Mouse (Mus musculus): ENCODE measurements around the gene Hspa12b. TPM values are rescaled to one million over a fixed set of nuclear protein-coding genes. Genes with fewer than 3 reads are reported as not detected.

The Hspa12b gene
- polyA plus RNA-seq, 1 experiment from 2014 or later: 10.0 TPM

DNA sequence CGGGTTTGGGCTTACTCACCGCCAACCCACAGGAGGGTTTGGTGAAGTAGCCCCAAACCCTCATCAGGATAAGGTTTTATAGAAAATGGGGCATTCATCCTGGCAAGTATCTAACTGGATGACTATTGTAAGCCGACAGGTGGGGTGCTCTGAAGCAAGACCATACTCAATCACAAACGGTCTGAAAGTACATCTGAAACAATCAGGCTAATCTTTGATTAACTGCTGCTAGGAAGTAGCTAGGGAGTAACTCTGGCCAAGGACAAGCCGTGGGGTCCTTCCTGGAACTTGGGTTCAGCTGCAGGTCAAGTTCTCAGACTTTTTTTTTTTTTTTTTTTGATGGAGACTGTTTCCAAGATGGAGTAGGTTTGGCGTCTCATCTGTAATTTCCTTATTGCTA is 40.9 kb downstream of the Hspa12b start:
- Histone ChIP-seq H3K36me3 (ENCODE audit: control insufficient read depth, insufficient read depth, low read length) (no peaks in the 10 kb centered on the region), H3K9ac (ENCODE audit: low read depth, low read length) (no peak overlapping the region), H3K4me2 (replicated peaks; ENCODE audit: low read depth, low read length) (no peak overlapping the region), H3K9me3 (ENCODE audit: control insufficient read depth, low read length) (no peaks in the 10 kb centered on the region), H3K27me3 (ENCODE audit: control insufficient read depth, insufficient read depth, low read length) (peaks cover 27% of the 10 kb centered on the region), H3K4me1 (ENCODE audit: control insufficient read depth, insufficient read depth, low read length) (peaks cover 4% of the 10 kb centered on the region; the same call in 1 of the 2 replicates), H3K4me3 (ENCODE audit: low read length) (no peak overlapping the region), H3K27ac (ENCODE audit: low read depth, low read length) (no peak overlapping the region)
- no peak for ATAC-seq (ENCODE audit: low FRiP score, low TSS enrichment)
- 70% methylated on average over 6 of the region's 6 CpGs for WGBS

DNA sequence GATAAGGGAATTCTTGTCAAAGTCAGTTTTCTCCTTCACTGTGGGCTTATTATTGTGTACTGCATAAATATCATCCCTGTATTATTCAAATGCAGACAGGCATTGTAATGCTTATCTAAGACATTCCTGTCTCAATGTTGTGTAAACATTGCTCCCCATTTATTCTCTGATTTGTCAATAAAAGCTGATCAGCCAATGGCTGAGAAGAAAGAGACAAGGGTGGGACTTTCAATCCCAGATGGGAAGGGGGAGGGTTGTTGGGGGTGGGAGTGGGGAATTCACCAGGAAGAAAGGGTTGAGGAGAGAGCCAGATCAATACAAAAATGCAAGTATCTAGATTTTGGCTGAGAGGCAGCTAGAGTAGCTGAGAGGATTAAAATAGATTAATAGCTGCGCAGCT is 41.8 kb downstream of the Hspa12b start:
- H3K27me3 ChIP-seq (ENCODE audit: control insufficient read depth, insufficient read depth, low read length): peaks cover 35% of the 10 kb centered on the region
- H3K9me3 ChIP-seq (ENCODE audit: control insufficient read depth, low read length): no peaks in the 10 kb centered on the region
- no peak overlapping the region for H3K4me3 ChIP-seq (ENCODE audit: low read length)
- H3K4me2 ChIP-seq (replicated peaks; ENCODE audit: low read depth, low read length): no peak overlapping the region
- no peak for ATAC-seq (ENCODE audit: low FRiP score, low TSS enrichment)
- 79% methylated on average over 1 of the region's 1 CpGs for whole genome bisulfite sequencing
- no peak overlapping the region for H3K27ac ChIP-seq (ENCODE audit: low read depth, low read length)
- peaks cover 4% of the 10 kb centered on the region; the same call in 1 of the 2 replicates for H3K4me1 ChIP-seq (ENCODE audit: control insufficient read depth, insufficient read depth, low read length)
- no peaks in the 10 kb centered on the region for H3K36me3 ChIP-seq (ENCODE audit: control insufficient read depth, insufficient read depth, low read length)
- no peak overlapping the region for H3K9ac ChIP-seq (ENCODE audit: low read depth, low read length)

DNA sequence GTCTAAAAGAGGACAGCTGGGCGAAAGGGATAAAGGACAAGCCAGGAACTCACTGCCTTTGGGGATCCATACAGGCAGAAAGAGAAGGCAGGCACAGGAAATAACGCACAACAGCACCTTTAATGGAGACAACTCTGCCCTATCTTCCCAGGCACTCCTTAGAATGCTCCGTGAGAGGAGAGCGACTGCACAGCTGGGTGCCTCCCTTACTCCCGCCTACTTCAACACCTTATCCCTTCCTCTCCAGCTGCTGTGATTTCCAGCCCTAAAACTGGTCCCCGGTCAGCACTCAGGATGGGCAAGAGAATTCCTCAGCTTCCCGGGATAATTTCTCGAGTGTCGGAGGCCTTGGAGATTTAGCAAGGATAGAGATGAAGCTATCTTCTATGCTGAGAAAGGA is 43.9 kb downstream of the Hspa12b start:
- H3K9ac ChIP-seq (ENCODE audit: low read depth, low read length): peak overlapping the region; percentile 32; the same call in 1 of the 2 replicates
- H3K4me2 ChIP-seq (replicated peaks; ENCODE audit: low read depth, low read length): peak overlapping the region; percentile 43
- ATAC-seq (ENCODE audit: low FRiP score, low TSS enrichment): no peak
- peaks cover 12% of the 10 kb centered on the region for H3K4me1 ChIP-seq (ENCODE audit: control insufficient read depth, insufficient read depth, low read length)
- no peaks in the 10 kb centered on the region for H3K9me3 ChIP-seq (ENCODE audit: control insufficient read depth, low read length)
- peak overlapping the region; percentile 28; the same call in 1 of the 2 replicates for H3K4me3 ChIP-seq (ENCODE audit: low read length)
- no peaks in the 10 kb centered on the region for H3K36me3 ChIP-seq (ENCODE audit: control insufficient read depth, insufficient read depth, low read length)
- peaks cover 39% of the 10 kb centered on the region for H3K27me3 ChIP-seq (ENCODE audit: control insufficient read depth, insufficient read depth, low read length)
- no peak overlapping the region for H3K27ac ChIP-seq (ENCODE audit: low read depth, low read length)
- 12% methylated on average over 9 of the region's 9 CpGs for WGBS

DNA sequence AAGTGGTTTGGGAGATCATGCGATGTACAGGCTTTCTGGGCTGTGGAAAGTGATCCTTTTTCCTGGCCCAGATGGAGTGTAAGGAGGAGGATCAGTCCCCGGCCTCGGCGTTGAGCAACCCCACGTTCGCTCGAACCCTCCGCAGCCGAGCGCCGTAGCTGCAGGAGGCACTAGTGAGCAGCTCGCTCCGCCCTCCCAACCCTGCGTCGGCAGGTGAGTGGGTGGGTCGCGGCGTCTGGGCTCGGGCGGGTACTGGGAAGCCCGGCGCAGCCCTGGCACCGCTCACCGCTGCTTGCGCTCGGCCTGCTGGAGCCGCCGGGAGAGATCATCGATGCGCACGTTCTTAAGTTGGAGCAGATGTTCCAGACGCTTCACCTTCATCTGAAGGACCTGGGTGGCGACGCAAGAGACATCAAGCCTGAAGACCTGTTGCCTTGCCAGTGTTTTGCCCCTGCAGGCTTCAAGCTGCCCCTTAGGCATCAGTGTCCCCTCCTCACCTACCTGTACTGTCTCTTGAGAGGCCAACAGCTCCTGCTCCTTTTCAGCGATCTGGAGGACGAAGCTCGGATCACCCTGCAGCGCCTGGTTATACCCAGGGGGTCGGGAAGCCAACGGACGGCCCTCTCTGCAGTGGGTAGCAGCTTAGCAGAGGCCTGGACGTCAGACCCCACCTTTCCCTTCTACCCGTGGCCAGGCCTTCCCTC is 44.5 kb downstream of the Hspa12b start:
- no peak; the same call in 1 of the 2 replicates for ATAC-seq (ENCODE audit: low FRiP score, low TSS enrichment)
- no peak overlapping the region for H3K27ac ChIP-seq (ENCODE audit: low read depth, low read length)

DNA sequence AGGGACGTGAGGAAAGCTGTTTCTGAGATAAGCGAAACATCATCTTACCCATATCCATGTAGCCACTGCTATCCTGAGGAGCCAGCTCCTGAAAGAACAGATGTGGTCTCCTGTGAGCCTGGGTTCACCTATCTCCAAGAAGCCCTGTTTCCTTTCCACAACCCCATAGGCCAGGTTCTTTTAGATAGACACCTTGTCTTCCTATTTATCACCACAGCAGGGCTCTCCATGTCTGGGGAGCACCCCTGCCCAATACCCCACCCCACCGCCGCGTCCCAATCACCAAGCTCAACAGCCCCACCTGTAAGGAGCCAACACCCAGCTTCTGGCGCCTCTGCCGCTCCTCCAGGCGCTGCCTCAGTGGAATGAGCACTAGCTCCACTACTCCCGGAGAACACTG is 45.2 kb downstream of the Hspa12b start:
- no peaks in the 10 kb centered on the region for H3K9me3 ChIP-seq (ENCODE audit: control insufficient read depth, low read length)
- no peak for ATAC-seq (ENCODE audit: low FRiP score, low TSS enrichment)
- H3K27ac ChIP-seq (ENCODE audit: low read depth, low read length): no peak overlapping the region
- peaks cover 26% of the 10 kb centered on the region for H3K4me1 ChIP-seq (ENCODE audit: control insufficient read depth, insufficient read depth, low read length)
- 42% methylated on average over 9 of the region's 9 CpGs for WGBS
- no peak overlapping the region for H3K9ac ChIP-seq (ENCODE audit: low read depth, low read length)
- H3K36me3 ChIP-seq (ENCODE audit: control insufficient read depth, insufficient read depth, low read length): peaks cover 4% of the 10 kb centered on the region; the same call in 1 of the 2 replicates
- peaks cover 39% of the 10 kb centered on the region for H3K27me3 ChIP-seq (ENCODE audit: control insufficient read depth, insufficient read depth, low read length)
- H3K4me2 ChIP-seq (replicated peaks; ENCODE audit: low read depth, low read length): no peak overlapping the region
- no peak overlapping the region for H3K4me3 ChIP-seq (ENCODE audit: low read length)

More for the DNA sequence above, 44.5 kb downstream of the Hspa12b start:
- Histone ChIP-seq H3K9me3 (ENCODE audit: control insufficient read depth, low read length) (no peaks in the 10 kb centered on the region), H3K9ac (ENCODE audit: low read depth, low read length) (peak overlapping the region; percentile 32), H3K4me2 (replicated peaks; ENCODE audit: low read depth, low read length) (peak overlapping the region; percentile 43), H3K36me3 (ENCODE audit: control insufficient read depth, insufficient read depth, low read length) (peaks cover 2% of the 10 kb centered on the region; the same call in 1 of the 2 replicates), H3K27me3 (ENCODE audit: control insufficient read depth, insufficient read depth, low read length) (peaks cover 39% of the 10 kb centered on the region), H3K4me1 (ENCODE audit: control insufficient read depth, insufficient read depth, low read length) (peaks cover 19% of the 10 kb centered on the region), H3K4me3 (ENCODE audit: low read length) (peak overlapping the region; percentile 28)
- WGBS: 2% methylated on average over 43 of the region's 43 CpGs

DNA sequence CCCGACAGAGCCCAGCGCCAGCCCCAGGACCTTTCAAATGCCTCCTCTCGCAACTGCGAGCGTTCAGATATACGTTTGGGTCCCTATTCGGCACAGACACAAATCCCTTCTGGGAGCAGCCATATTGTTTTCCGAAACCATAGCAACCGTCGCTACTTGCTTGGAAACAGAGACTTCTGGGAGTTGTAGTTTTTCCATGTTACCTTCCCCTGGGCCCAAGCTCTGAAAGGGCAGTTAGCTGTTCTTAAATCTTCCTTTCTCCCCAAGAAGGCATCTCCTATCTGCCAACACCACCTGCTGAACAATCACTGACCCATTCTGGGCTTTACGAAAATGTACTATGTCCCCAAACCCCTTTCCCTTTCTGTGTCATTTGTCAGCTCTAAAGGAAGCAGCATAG is 47.6 kb downstream of the Hspa12b start:
- no peak overlapping the region for H3K27ac ChIP-seq (ENCODE audit: low read depth, low read length)
- peak overlapping the region; percentile 86 for H3K4me2 ChIP-seq (replicated peaks; ENCODE audit: low read depth, low read length)
- WGBS: 7% methylated on average over 11 of the region's 11 CpGs
- peaks cover 39% of the 10 kb centered on the region for H3K27me3 ChIP-seq (ENCODE audit: control insufficient read depth, insufficient read depth, low read length)
- peak overlapping the region; percentile 37 for H3K4me3 ChIP-seq (ENCODE audit: low read length)
- H3K36me3 ChIP-seq (ENCODE audit: control insufficient read depth, insufficient read depth, low read length): peaks cover 12% of the 10 kb centered on the region; the same call in 1 of the 2 replicates
- ATAC-seq (ENCODE audit: low FRiP score, low TSS enrichment): peak; percentile 11; the same call in 1 of the 2 replicates
- no peaks in the 10 kb centered on the region for H3K9me3 ChIP-seq (ENCODE audit: control insufficient read depth, low read length)
- H3K9ac ChIP-seq (ENCODE audit: low read depth, low read length): peak overlapping the region; percentile 37; the same call in 1 of the 2 replicates
- H3K4me1 ChIP-seq (ENCODE audit: control insufficient read depth, insufficient read depth, low read length): peaks cover 46% of the 10 kb centered on the region

DNA sequence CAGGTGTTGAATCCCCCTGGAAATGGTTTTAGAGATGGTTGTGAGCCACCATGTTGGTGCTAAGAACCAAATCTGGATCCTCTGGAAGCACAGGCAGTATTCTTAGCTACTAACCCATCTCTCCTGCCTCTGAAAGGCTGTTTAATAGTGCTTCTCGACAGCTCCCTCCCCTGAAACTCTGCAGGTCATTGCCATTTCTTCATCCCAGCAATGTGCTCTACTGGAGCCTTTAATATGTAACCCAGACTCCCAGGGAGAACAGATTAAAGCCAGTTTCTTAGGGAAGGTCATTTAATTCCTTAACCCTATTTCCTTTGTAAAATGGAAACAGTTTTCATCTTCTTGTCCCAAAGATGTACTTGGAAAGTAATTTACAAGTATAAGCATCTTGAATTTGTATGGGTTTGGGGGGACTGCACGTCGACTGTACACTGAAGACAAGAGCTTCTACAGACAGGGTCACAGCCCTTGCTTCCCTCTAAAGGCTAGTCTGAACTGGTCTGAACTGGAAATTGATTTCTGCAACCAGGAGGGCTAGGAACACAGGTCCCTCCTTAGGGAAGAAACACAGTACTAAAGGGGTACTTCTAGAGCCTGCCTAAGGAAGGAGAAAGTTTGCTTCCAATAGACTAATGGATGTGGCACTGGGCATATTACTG is 48.3 kb downstream of the Hspa12b start:
- peaks cover 12% of the 10 kb centered on the region; the same call in 1 of the 2 replicates for H3K36me3 ChIP-seq (ENCODE audit: control insufficient read depth, insufficient read depth, low read length)
- H3K27me3 ChIP-seq (ENCODE audit: control insufficient read depth, insufficient read depth, low read length): peaks cover 36% of the 10 kb centered on the region
- H3K4me2 ChIP-seq (replicated peaks; ENCODE audit: low read depth, low read length): no peak overlapping the region
- H3K27ac ChIP-seq (ENCODE audit: low read depth, low read length): no peak overlapping the region; the same call in 1 of the 2 replicates
- no peak overlapping the region for H3K4me3 ChIP-seq (ENCODE audit: low read length)
- no peak for ATAC-seq (ENCODE audit: low FRiP score, low TSS enrichment)
- 70% methylated on average over 3 of the region's 3 CpGs for WGBS
- no peaks in the 10 kb centered on the region for H3K9me3 ChIP-seq (ENCODE audit: control insufficient read depth, low read length)
- no peak overlapping the region for H3K9ac ChIP-seq (ENCODE audit: low read depth, low read length)
- H3K4me1 ChIP-seq (ENCODE audit: control insufficient read depth, insufficient read depth, low read length): peaks cover 46% of the 10 kb centered on the region

DNA sequence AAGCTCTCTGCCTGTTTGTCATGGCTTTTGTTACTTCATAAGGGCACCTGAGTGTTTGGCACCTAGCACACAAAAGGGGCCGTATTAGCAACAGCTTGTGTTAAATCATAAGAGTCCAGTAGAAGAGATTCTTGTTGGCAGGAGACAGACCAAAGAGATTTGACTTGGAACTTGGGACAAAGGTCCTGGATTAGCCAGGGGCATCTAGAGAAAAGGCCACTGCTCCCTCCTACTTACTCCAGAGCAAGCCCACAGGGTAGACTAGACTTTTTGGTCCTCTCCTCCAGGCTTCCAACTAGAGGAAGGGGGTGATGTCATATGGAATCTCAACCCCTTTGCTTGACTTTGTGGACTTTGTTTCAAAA is 48.8 kb downstream of the Hspa12b start:
- H3K27me3 ChIP-seq (ENCODE audit: control insufficient read depth, insufficient read depth, low read length): peaks cover 31% of the 10 kb centered on the region
- no peak for ATAC-seq (ENCODE audit: low FRiP score, low TSS enrichment)
- H3K27ac ChIP-seq (ENCODE audit: low read depth, low read length): no peak overlapping the region; the same call in 1 of the 2 replicates
- H3K4me2 ChIP-seq (replicated peaks; ENCODE audit: low read depth, low read length): no peak overlapping the region
- 94% methylated on average over 1 of the region's 1 CpGs for WGBS
- peaks cover 12% of the 10 kb centered on the region; the same call in 1 of the 2 replicates for H3K36me3 ChIP-seq (ENCODE audit: control insufficient read depth, insufficient read depth, low read length)
- H3K4me3 ChIP-seq (ENCODE audit: low read length): no peak overlapping the region
- no peak overlapping the region for H3K9ac ChIP-seq (ENCODE audit: low read depth, low read length)
- H3K4me1 ChIP-seq (ENCODE audit: control insufficient read depth, insufficient read depth, low read length): peaks cover 46% of the 10 kb centered on the region
- H3K9me3 ChIP-seq (ENCODE audit: control insufficient read depth, low read length): no peaks in the 10 kb centered on the region

DNA sequence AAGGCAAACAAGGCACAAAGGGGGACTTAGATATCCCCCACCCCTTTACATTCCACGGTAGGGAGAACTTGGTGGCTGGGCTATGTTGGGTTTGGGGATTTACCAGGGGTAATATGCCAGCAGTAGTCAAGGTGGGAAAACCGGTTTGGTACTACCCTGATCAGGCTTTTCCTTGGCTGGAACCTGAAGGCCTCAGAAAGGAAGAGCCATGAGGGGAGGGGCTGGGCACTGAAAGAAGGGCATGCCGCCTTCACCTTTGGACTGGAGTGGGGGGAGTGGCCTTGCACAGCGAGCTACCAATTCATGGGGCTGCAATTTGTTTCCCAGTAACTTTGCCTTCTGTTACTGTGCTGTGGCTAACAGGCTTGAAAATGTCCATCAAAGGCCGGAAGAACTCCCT is 49.4 kb downstream of the Hspa12b start:
- Histone ChIP-seq H3K9ac (ENCODE audit: low read depth, low read length) (no peak overlapping the region), H3K27me3 (ENCODE audit: control insufficient read depth, insufficient read depth, low read length) (peaks cover 25% of the 10 kb centered on the region), H3K27ac (ENCODE audit: low read depth, low read length) (no peak overlapping the region; the same call in 1 of the 2 replicates), H3K4me1 (ENCODE audit: control insufficient read depth, insufficient read depth, low read length) (peaks cover 43% of the 10 kb centered on the region), H3K9me3 (ENCODE audit: control insufficient read depth, low read length) (no peaks in the 10 kb centered on the region), H3K36me3 (ENCODE audit: control insufficient read depth, insufficient read depth, low read length) (peaks cover 12% of the 10 kb centered on the region; the same call in 1 of the 2 replicates), H3K4me3 (ENCODE audit: low read length) (no peak overlapping the region), H3K4me2 (replicated peaks; ENCODE audit: low read depth, low read length) (no peak overlapping the region; the same call in 1 of the 2 replicates)
- ATAC-seq (ENCODE audit: low FRiP score, low TSS enrichment): no peak
- 56% methylated on average over 5 of the region's 5 CpGs for WGBS
